Mouse (Mus musculus): ENCODE results near the gene Bmpr1a. TPM values are rescaled to one million over a fixed set of nuclear protein-coding genes. Genes with fewer than 3 reads are reported as not detected.

Gene Bmpr1a
- polyA plus RNA-seq, 1 experiment from 2014 or later, result 4.0 TPM

GRCm38 (mm10) chr14:34450451-34450850, 52.7 kb downstream of the Bmpr1a start:
- H3K4me2 ChIP-seq, result no peak overlapping the region
- WGBS (ENCODE audit: insufficient replicate concordance), result 71% methylated on average over 5 of the region's 5 CpGs
- ATAC-seq (ENCODE audit: insufficient read depth), result no peak

GRCm38 (mm10) chr14:34449807-34450206, 53.3 kb downstream of the Bmpr1a start:
- H3K27me3 ChIP-seq, result no peaks in the 10 kb centered on the region
- no peak overlapping the region for H3K9ac ChIP-seq
- no peaks in the 10 kb centered on the region for H3K4me1 ChIP-seq (replicated peaks)
- peaks cover 7% of the 10 kb centered on the region; the same call in 1 of the 2 replicates for H3K36me3 ChIP-seq (replicated peaks)
- WGBS (ENCODE audit: insufficient replicate concordance), result 57% methylated on average over 9 of the region's 9 CpGs
- no peak overlapping the region for H3K27ac ChIP-seq (replicated peaks)
- no peak overlapping the region for H3K4me3 ChIP-seq (replicated peaks)
- H3K4me2 ChIP-seq, result no peak overlapping the region
- H3K9me3 ChIP-seq (replicated peaks), result no peaks in the 10 kb centered on the region
- ATAC-seq (ENCODE audit: insufficient read depth), result no peak

More at GRCm38 (mm10) chr14:34450451-34450850, 52.7 kb downstream of the Bmpr1a start:
- H3K36me3 ChIP-seq (replicated peaks), result peaks cover 7% of the 10 kb centered on the region; the same call in 1 of the 2 replicates
- H3K4me3 ChIP-seq (replicated peaks), result no peak overlapping the region
- H3K9ac ChIP-seq, result no peak overlapping the region
- H3K27me3 ChIP-seq, result no peaks in the 10 kb centered on the region
- H3K27ac ChIP-seq (replicated peaks), result no peak overlapping the region
- H3K9me3 ChIP-seq (replicated peaks), result no peaks in the 10 kb centered on the region
- no peaks in the 10 kb centered on the region for H3K4me1 ChIP-seq (replicated peaks)

GRCm38 (mm10) chr14:34448398-34448797, 54.7 kb downstream of the Bmpr1a start:
- Histone ChIP-seq H3K36me3 (replicated peaks) (peaks cover 7% of the 10 kb centered on the region; the same call in 1 of the 2 replicates), H3K9me3 (replicated peaks) (no peaks in the 10 kb centered on the region), H3K27ac (replicated peaks) (no peak overlapping the region), H3K9ac (no peak overlapping the region), H3K27me3 (no peaks in the 10 kb centered on the region), H3K4me3 (replicated peaks) (no peak overlapping the region), H3K4me1 (replicated peaks) (no peaks in the 10 kb centered on the region), H3K4me2 (no peak overlapping the region)
- no peak for ATAC-seq (ENCODE audit: insufficient read depth)

DNA sequence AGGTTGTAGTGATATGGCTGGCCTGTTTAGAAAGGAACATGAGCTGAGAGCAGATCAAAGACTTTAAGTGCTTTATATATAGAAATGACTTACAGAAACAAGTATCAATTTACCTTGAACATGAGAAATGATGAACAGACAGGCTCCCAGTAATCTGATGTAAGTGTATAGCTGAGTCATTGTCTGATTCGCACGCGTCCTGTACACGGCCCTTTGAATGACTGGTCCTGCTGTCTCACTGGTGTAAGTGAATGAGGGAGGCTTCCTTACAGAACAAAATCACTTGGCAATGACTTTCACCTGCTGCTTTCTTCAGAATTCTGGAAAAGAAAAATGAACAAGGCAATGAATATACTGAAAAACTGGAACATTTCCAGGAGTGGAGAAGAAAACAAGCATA, 55.5 kb downstream of the Bmpr1a start:
- WGBS (ENCODE audit: insufficient replicate concordance), result 75% methylated on average over 4 of the region's 4 CpGs
- H3K27me3 ChIP-seq, result no peaks in the 10 kb centered on the region
- no peak overlapping the region for H3K4me2 ChIP-seq
- no peak overlapping the region for H3K27ac ChIP-seq (replicated peaks)
- peaks cover 7% of the 10 kb centered on the region; the same call in 1 of the 2 replicates for H3K36me3 ChIP-seq (replicated peaks)
- H3K9me3 ChIP-seq (replicated peaks), result no peaks in the 10 kb centered on the region
- H3K4me3 ChIP-seq (replicated peaks), result no peak overlapping the region
- no peaks in the 10 kb centered on the region for H3K4me1 ChIP-seq (replicated peaks)
- H3K9ac ChIP-seq, result no peak overlapping the region
- ATAC-seq (ENCODE audit: insufficient read depth), result no peak

DNA sequence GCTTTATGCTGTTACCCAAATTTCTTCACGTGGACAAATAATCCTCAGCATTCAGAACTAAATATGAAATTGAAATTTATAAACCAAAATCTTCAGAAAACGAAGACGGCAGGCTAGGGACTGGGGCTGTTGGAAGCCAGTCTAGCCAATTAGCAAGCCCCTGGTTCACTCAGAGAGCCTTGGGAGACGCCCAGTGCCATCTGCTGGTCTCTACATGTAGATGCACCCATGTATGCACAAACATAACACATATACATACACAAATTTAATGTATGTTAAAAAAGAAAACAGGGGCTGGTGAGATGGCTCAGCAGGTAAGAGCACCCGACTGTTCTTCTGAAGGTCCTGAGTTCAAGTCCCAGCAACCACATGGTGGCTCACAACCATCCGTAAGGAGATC, 56.5 kb downstream of the Bmpr1a start:
- Histone ChIP-seq H3K4me1 (replicated peaks) (no peaks in the 10 kb centered on the region), H3K9ac (no peak overlapping the region), H3K4me2 (no peak overlapping the region), H3K27ac (replicated peaks) (no peak overlapping the region), H3K4me3 (replicated peaks) (no peak overlapping the region), H3K27me3 (no peaks in the 10 kb centered on the region), H3K36me3 (replicated peaks) (peaks cover 7% of the 10 kb centered on the region; the same call in 1 of the 2 replicates), H3K9me3 (replicated peaks) (no peaks in the 10 kb centered on the region)
- no peak for ATAC-seq (ENCODE audit: insufficient read depth)
- WGBS (ENCODE audit: insufficient replicate concordance), result 68% methylated on average over 6 of the region's 6 CpGs

DNA sequence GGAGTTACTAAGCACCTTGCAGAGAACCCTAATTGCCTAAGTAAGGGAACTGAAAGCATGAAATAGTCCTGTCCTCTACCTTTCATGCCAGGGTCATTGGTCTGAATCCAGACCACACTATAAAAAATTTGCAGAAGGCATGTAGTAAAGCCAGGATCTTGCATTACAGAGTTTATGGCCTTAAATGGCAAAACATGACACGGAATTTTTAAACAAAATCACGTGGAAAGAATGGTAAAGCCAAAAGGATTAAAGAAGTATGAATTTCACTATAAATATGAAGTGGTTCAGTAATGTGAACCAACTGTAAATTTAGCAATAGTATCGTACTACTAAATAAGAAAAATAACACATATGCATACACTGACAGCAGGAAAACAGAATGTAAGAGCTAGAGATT, 57.8 kb downstream of the Bmpr1a start:
- no peak overlapping the region for H3K4me3 ChIP-seq (replicated peaks)
- no peaks in the 10 kb centered on the region for H3K9me3 ChIP-seq (replicated peaks)
- ATAC-seq (ENCODE audit: insufficient read depth), result no peak
- H3K27ac ChIP-seq (replicated peaks), result no peak overlapping the region
- H3K36me3 ChIP-seq (replicated peaks), result peaks cover 10% of the 10 kb centered on the region; the same call in 1 of the 2 replicates
- no peak overlapping the region for H3K9ac ChIP-seq
- WGBS (ENCODE audit: insufficient replicate concordance), result 69% methylated on average over 3 of the region's 3 CpGs
- H3K27me3 ChIP-seq, result no peaks in the 10 kb centered on the region
- no peaks in the 10 kb centered on the region for H3K4me1 ChIP-seq (replicated peaks)
- no peak overlapping the region for H3K4me2 ChIP-seq

GRCm38 (mm10) chr14:34444924-34445323, 58.2 kb downstream of the Bmpr1a start:
- no peak overlapping the region for H3K4me3 ChIP-seq (replicated peaks)
- ATAC-seq (ENCODE audit: insufficient read depth), result no peak
- no peaks in the 10 kb centered on the region for H3K27me3 ChIP-seq
- H3K4me2 ChIP-seq, result no peak overlapping the region
- H3K9me3 ChIP-seq (replicated peaks), result no peaks in the 10 kb centered on the region
- peaks cover 10% of the 10 kb centered on the region; the same call in 1 of the 2 replicates for H3K36me3 ChIP-seq (replicated peaks)
- no peak overlapping the region for H3K27ac ChIP-seq (replicated peaks)
- H3K9ac ChIP-seq, result no peak overlapping the region
- H3K4me1 ChIP-seq (replicated peaks), result no peaks in the 10 kb centered on the region

DNA sequence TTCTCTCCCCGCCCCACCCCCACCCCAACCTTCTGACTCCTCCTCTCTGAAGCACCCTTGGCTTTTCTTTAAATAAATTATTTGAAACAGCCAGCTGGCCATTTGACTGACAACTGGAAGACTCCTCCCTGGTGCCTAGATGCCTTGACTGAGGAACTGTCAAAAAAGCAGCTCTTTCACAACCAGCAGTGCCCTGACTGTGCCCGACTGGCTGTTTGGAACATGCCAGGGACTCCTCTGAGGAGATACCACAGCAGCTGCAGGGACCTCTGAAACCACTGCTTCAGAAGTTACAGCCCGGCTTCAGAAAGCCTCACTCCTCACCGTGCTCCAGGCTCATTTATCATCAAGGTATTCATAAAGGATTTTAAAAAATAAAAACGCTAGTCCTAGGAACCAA, 58.8 kb downstream of the Bmpr1a start:
- no peak for ATAC-seq (ENCODE audit: insufficient read depth)
- Histone ChIP-seq H3K36me3 (replicated peaks) (peaks cover 10% of the 10 kb centered on the region; the same call in 1 of the 2 replicates), H3K27ac (replicated peaks) (no peak overlapping the region), H3K4me1 (replicated peaks) (no peaks in the 10 kb centered on the region), H3K4me2 (no peak overlapping the region), H3K27me3 (no peaks in the 10 kb centered on the region), H3K9ac (no peak overlapping the region), H3K4me3 (replicated peaks) (no peak overlapping the region), H3K9me3 (replicated peaks) (no peaks in the 10 kb centered on the region)
- WGBS (ENCODE audit: insufficient replicate concordance), result 59% methylated on average over 5 of the region's 5 CpGs

- WGBS (ENCODE audit: insufficient replicate concordance), result 66% methylated on average over 4 of the region's 4 CpGs
- H3K9me3 ChIP-seq (replicated peaks), result no peaks in the 10 kb centered on the region
- H3K4me2 ChIP-seq, result no peak overlapping the region
- H3K9ac ChIP-seq, result no peak overlapping the region
- H3K36me3 ChIP-seq (replicated peaks), result peaks cover 8% of the 10 kb centered on the region; the same call in 1 of the 2 replicates
- no peak for ATAC-seq (ENCODE audit: insufficient read depth)
- no peaks in the 10 kb centered on the region for H3K27me3 ChIP-seq
- no peak overlapping the region for H3K4me3 ChIP-seq (replicated peaks)
- no peaks in the 10 kb centered on the region for H3K4me1 ChIP-seq (replicated peaks)
- H3K27ac ChIP-seq (replicated peaks), result no peak overlapping the region
These were observed 60.6 kb downstream of the Bmpr1a start for GRCm38 (mm10) chr14:34442531-34442930.

DNA sequence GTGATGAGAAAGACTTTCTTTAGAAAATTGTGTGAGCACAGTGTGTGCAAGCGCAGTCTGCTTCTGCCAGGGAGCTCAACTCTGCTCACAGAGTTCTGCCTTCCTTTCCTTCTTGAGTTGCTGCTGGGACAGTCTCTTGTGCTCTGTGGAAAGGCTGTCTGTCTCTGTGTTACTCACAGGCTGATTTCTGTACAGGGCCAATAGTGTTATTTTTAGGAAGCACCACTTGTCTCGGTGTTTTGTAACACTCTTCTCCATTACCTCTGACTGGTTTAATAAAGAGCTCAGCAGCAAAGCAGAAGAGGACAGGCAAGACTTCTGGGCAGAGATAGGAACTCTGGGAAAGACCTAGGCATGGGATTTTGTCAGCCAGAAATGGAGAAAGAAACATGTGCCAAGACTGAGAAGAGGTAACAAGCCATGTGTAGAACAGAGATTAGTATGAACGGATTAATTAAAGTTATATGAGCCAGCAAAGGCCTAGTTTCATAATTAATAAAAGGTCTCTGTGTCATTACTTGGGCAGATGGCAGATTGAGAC, 62.5 kb downstream of the Bmpr1a start:
- no peaks in the 10 kb centered on the region for H3K9me3 ChIP-seq (replicated peaks)
- H3K9ac ChIP-seq, result no peak overlapping the region
- H3K4me2 ChIP-seq, result no peak overlapping the region
- no peaks in the 10 kb centered on the region for H3K27me3 ChIP-seq
- WGBS (ENCODE audit: insufficient replicate concordance), result 63% methylated on average over 3 of the region's 3 CpGs
- no peak overlapping the region for H3K4me3 ChIP-seq (replicated peaks)
- ATAC-seq (ENCODE audit: insufficient read depth), result no peak
- no peak overlapping the region for H3K27ac ChIP-seq (replicated peaks)
- no peaks in the 10 kb centered on the region for H3K4me1 ChIP-seq (replicated peaks)
- 0 out of 2 replicates have a peak, but pooled peaks cover 3% of the 10 kb centered on the region for H3K36me3 ChIP-seq (replicated peaks)

DNA sequence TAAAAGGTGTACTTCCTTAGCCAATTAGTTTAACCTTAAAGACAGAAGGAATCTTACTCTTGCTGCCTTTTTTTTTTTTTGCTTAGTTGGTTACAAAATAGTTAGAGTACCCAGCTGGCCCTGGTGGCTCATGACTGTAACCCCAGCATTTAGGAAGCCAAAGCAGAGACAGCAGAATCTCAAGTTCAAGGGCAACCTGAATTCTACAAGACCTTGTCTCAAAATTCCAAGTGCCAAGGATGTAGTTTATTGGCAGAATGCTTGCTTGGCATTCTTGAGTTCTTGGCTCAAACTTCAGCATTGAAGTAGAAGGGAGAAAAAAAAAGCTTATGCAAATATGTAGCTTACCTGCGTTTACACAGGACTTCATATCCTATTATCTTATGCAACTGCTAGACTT, 74.1 kb downstream of the Bmpr1a start:
- Histone ChIP-seq H3K4me3 (replicated peaks) (no peak overlapping the region), H3K4me2 (no peak overlapping the region), H3K36me3 (replicated peaks) (peaks cover 3% of the 10 kb centered on the region; the same call in 1 of the 2 replicates), H3K9ac (no peak overlapping the region), H3K27ac (replicated peaks) (no peak overlapping the region), H3K9me3 (replicated peaks) (no peaks in the 10 kb centered on the region), H3K27me3 (no peaks in the 10 kb centered on the region), H3K4me1 (replicated peaks) (no peaks in the 10 kb centered on the region)
- WGBS (ENCODE audit: insufficient replicate concordance), result 70% methylated on average over 1 of the region's 1 CpGs
- no peak for ATAC-seq (ENCODE audit: insufficient read depth)

- no peak overlapping the region for H3K9ac ChIP-seq
- H3K4me2 ChIP-seq, result no peak overlapping the region
- H3K9me3 ChIP-seq (replicated peaks), result no peaks in the 10 kb centered on the region
- no peak overlapping the region for H3K27ac ChIP-seq (replicated peaks)
- no peaks in the 10 kb centered on the region for H3K4me1 ChIP-seq (replicated peaks)
- H3K27me3 ChIP-seq, result no peaks in the 10 kb centered on the region
- peaks cover 3% of the 10 kb centered on the region; the same call in 1 of the 2 replicates for H3K36me3 ChIP-seq (replicated peaks)
- ATAC-seq (ENCODE audit: insufficient read depth), result no peak
- 60% methylated on average over 3 of the region's 3 CpGs for WGBS (ENCODE audit: insufficient replicate concordance)
- no peak overlapping the region for H3K4me3 ChIP-seq (replicated peaks)
These were observed 74.9 kb downstream of the Bmpr1a start for GRCm38 (mm10) chr14:34428274-34428673.

All from liver, embryonic 15.5 days (tissue).